12 mouse cellular contexts compared by ENCODE assay signal in the genomic region with DNA sequence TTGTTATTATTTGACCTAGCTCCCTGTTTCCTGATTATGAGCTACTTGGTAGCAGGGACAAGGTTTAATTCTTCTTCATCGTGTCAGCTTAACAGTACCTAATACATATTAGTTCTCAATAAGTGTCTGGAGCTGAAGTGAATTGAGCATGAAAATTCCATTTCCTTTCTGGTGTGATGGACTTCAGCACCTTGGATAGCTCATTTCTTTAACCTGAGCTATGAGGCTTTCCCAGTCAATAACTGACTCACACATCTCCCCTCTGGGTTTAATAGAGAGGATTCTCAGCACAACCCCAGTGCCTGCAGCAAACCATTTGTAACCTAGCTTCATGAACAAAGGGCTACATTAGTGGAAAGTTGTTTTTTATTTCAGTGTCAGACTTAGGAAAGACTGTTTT.
A peak's percentile ranks its signal among the peaks of the same experiment; 100 is the strongest.
DNase-seq lines count a peak whose midpoint lies in the region; ATAC-seq and TF ChIP-seq lines count a peak whose summit lies in the region.
"Had no signal": no experiment of that assay in that cellular context is flagged by ENCODE, and none has a peak within 500 bp of the region (broad histone marks: within the 10 kb centered on the region; RNA-seq: fewer than 3 reads in every experiment).

No protein-coding gene starts in this region.

- TF ChIP-seq CTCF in layer of hippocampus, adult 2 months (conservative IDR thresholded peaks at IDR 0.05) = no peak

- H3K27ac ChIP-seq in hindbrain, embryonic 11.5 days (ENCODE audit: low read depth, low read length) = no peak overlapping the region
- H3K27ac ChIP-seq in hindbrain, embryonic 10.5 days = no peak overlapping the region
- no peak overlapping the region for H3K27ac ChIP-seq in layer of hippocampus, adult 2 months
- H3K27ac ChIP-seq: hindbrain, embryonic 13.5 days; lung, embryonic 15.5 days had no signal

- no peaks in the 10 kb centered on the region for H3K36me3 ChIP-seq in hindbrain, embryonic 11.5 days (ENCODE audit: control insufficient read depth, insufficient read depth, low read length)
- no peaks in the 10 kb centered on the region for H3K36me3 ChIP-seq in hindbrain, embryonic 10.5 days
- H3K36me3 ChIP-seq: hindbrain, embryonic 13.5 days; lung, embryonic 15.5 days had no signal

- H3K4me2 ChIP-seq in hindbrain, embryonic 11.5 days (replicated peaks; ENCODE audit: low read depth, low read length) = no peak overlapping the region
- H3K4me2 ChIP-seq: hindbrain, embryonic 13.5 days; lung, embryonic 15.5 days had no signal

- peak; percentile 49 for DNase-seq in hindbrain, embryonic 11.5 days (ENCODE audit: low spot score)
- no peak for DNase-seq in hindbrain, embryonic 10.5 days (ENCODE audit: low spot score)
- peak; percentile 9 for DNase-seq in thymus, postnatal 0 days (ENCODE audit: low spot score)
- DNase-seq in thymus, postnatal 25 days = no peak
- peak; percentile 78 for DNase-seq in embryo, embryonic 10.5 days (ENCODE audit: low spot score)
- no peak for DNase-seq in right cerebral cortex, postnatal 36 days (ENCODE audit: low spot score in 2 of 2)
- no peak for DNase-seq in layer of hippocampus, adult 2 months (ENCODE audit: low spot score in 2 of 2)
- DNase-seq in layer of hippocampus, postnatal 14 days (ENCODE audit: low spot score in 2 of 2) = no peak
- DNase-seq: adrenal gland, postnatal 25 days; cerebellum, adult 8-10 months had no signal

- H3K9me3 ChIP-seq in hindbrain, embryonic 11.5 days (ENCODE audit: control insufficient read depth, low read length) = no peaks in the 10 kb centered on the region
- H3K9me3 ChIP-seq in hindbrain, embryonic 10.5 days = no peaks in the 10 kb centered on the region
- H3K9me3 ChIP-seq: hindbrain, embryonic 13.5 days; lung, embryonic 15.5 days had no signal

- ATAC-seq in hindbrain, embryonic 11.5 days (ENCODE audit: low FRiP score) = no peak

- no peaks in the 10 kb centered on the region for H3K27me3 ChIP-seq in hindbrain, embryonic 11.5 days (ENCODE audit: control insufficient read depth, insufficient read depth, low read length)
- H3K27me3 ChIP-seq in hindbrain, embryonic 10.5 days (ENCODE audit: insufficient read depth, poor library complexity, severe bottlenecking) = no peaks in the 10 kb centered on the region
- H3K27me3 ChIP-seq: hindbrain, embryonic 13.5 days; lung, embryonic 15.5 days had no signal

- 67% methylated on average over 1 of the region's 1 CpGs for WGBS in hindbrain, embryonic 11.5 days
- WGBS in hindbrain, embryonic 10.5 days = 64% methylated on average over 1 of the region's 1 CpGs

- H3K9ac ChIP-seq in hindbrain, embryonic 11.5 days (ENCODE audit: low read depth, low read length) = no peak overlapping the region
- H3K9ac ChIP-seq: hindbrain, embryonic 13.5 days; lung, embryonic 15.5 days had no signal

- no peak overlapping the region for H3K4me3 ChIP-seq in hindbrain, embryonic 11.5 days (ENCODE audit: low read depth, low read length)
- no peak overlapping the region for H3K4me3 ChIP-seq in hindbrain, embryonic 10.5 days
- no peak overlapping the region for H3K4me3 ChIP-seq in layer of hippocampus, adult 2 months
- H3K4me3 ChIP-seq: hindbrain, embryonic 13.5 days; lung, embryonic 15.5 days had no signal

- H3K4me1 ChIP-seq in hindbrain, embryonic 11.5 days (replicated peaks; ENCODE audit: control insufficient read depth, insufficient read depth, low read length) = no peaks in the 10 kb centered on the region
- no peaks in the 10 kb centered on the region for H3K4me1 ChIP-seq in hindbrain, embryonic 10.5 days (replicated peaks)
- H3K4me1 ChIP-seq: lung, embryonic 15.5 days had no signal

Comparison
In these comparisons a context has a peak if more than half of its experiments do, and no peak if none do; other contexts are left out.
1. DNase-seq: peak in hindbrain, embryonic 11.5 days (single experiment), thymus, postnatal 0 days (single experiment) and embryo, embryonic 10.5 days (single experiment); none in hindbrain, embryonic 10.5 days (single experiment), thymus, postnatal 25 days (single experiment), right cerebral cortex, postnatal 36 days (0 of 2), layer of hippocampus, adult 2 months (0 of 2) and layer of hippocampus, postnatal 14 days (0 of 2).